Mouse (Mus musculus) kidney, postnatal 10 days (tissue): ENCODE data around the gene Vcan.

ENCODE experiments used
- DNase-seq: peaks from one replicate; pipeline ENCODE4 v3.0.0; 2021; ENCODE audit warnings: mixed read lengths

The Vcan gene

GRCm38 (mm10) chr13:89720497-89720896, 21.8 kb downstream of the Vcan start:
- no peak for DNase-seq

GRCm38 (mm10) chr13:89709497-89710201, 32.7 kb downstream of the Vcan start:
- DNase-seq, result no peak

- DNase-seq, result peak; percentile 30
Observed at GRCm38 (mm10) chr13:89708151-89708927, 34.0 kb downstream of the Vcan start.

GRCm38 (mm10) chr13:89702395-89702794, 39.9 kb downstream of the Vcan start:
- no peak for DNase-seq

GRCm38 (mm10) chr13:89699998-89700555, 42.2 kb downstream of the Vcan start:
- no peak for DNase-seq

GRCm38 (mm10) chr13:89692597-89692996, 49.7 kb downstream of the Vcan start:
- DNase-seq, result no peak

GRCm38 (mm10) chr13:89683490-89683889, 58.8 kb downstream of the Vcan start:
- no peak for DNase-seq

- DNase-seq, result no peak
Observed at GRCm38 (mm10) chr13:89682254-89682653, 60.1 kb downstream of the Vcan start.

GRCm38 (mm10) chr13:89679756-89680155, 62.6 kb downstream of the Vcan start:
- no peak for DNase-seq

- no peak for DNase-seq
Observed at GRCm38 (mm10) chr13:89670505-89670904, 71.8 kb downstream of the Vcan start.

- peak; percentile 8 for DNase-seq
Observed at GRCm38 (mm10) chr13:89668981-89669880, 73.1 kb downstream of the Vcan start.

GRCm38 (mm10) chr13:89668069-89668468, 74.2 kb downstream of the Vcan start:
- peak; percentile 48 for DNase-seq

- no peak for DNase-seq
Observed at GRCm38 (mm10) chr13:89661688-89662087, 80.6 kb downstream of the Vcan start.

- DNase-seq, result no peak
Observed at GRCm38 (mm10) chr13:89657046-89657445, 85.3 kb downstream of the Vcan start.

- DNase-seq, result no peak
Observed at GRCm38 (mm10) chr13:89653279-89653678, 89.0 kb downstream of the Vcan start.

- DNase-seq, result no peak
Observed at GRCm38 (mm10) chr13:89652773-89653172, 89.5 kb downstream of the Vcan start.

- no peak for DNase-seq
Observed at GRCm38 (mm10) chr13:89645589-89645988, 96.7 kb downstream of the Vcan start.

GRCm38 (mm10) chr13:89637012-89637411, 105.3 kb downstream of the Vcan start:
- DNase-seq, result no peak

GRCm38 (mm10) chr13:89634137-89634683, 108.1 kb downstream of the Vcan start:
- DNase-seq, result peak; percentile 24

GRCm38 (mm10) chr13:89619064-89619463, 123.2 kb downstream of the Vcan start:
- no peak for DNase-seq

GRCm38 (mm10) chr13:89607399-89607798, 134.9 kb downstream of the Vcan start:
- DNase-seq, result no peak
